In genomic region chr8:13373151-13373662, GRCm38 (mm10) we compare ENCODE assay signal across 1 mouse cellular context.
TF ChIP-seq lines count a peak whose summit lies in the region.

No protein-coding gene starts in this region.

TF ChIP-seq in CH12.LX, 34 proteins besides CTCF, POLR2A, EP300 and RAD21 (continued from another document):
- TF ChIP-seq TBP (conservative IDR thresholded peaks at IDR 0.05; ENCODE audit: low read depth, low read length) (peak; percentile 64; the same call in 1 of the 2 replicates), NRF1 (IDR thresholded peaks at IDR 0.05; ENCODE audit: low read depth, low read length) (0 out of 2 replicates have a peak, but pooled peaks have one; percentile 26), RCOR1 (conservative IDR thresholded peaks at IDR 0.05; ENCODE audit: low read depth, low read length) (0 out of 2 replicates have a peak, but pooled peaks have one; percentile 41), MAZ (IDR thresholded peaks at IDR 0.05; ENCODE audit: low read depth, low read length) (no peak)
